Mouse (Mus musculus) liver, embryonic 12.5 days (tissue): ENCODE data around the gene Pkdrej. TPM values are rescaled to one million over a fixed set of nuclear protein-coding genes. Genes with fewer than 3 reads are reported as not detected.
"Not testable (repeated sequence)": the region's sequence is repeated elsewhere in the genome, so short reads cannot be mapped to it uniquely, and the experiment has no call there.

Source experiments
- ATAC-seq: fragments of 200-750 bp; cut with Nextera tagmentation; 2 replicates; pipeline ENCODE4 v1.8.0; 2017; ENCODE audit warnings: moderate number of reproducible peaks, mild to moderate bottlenecking, moderate library complexity
- H3K27ac ChIP-seq: fragments of 300-500 bp; sonication (generic); 2 replicates; pipeline ENCODE4 v1.5.1; 2016; ENCODE audit warnings: mild to moderate bottlenecking
- H3K27me3 ChIP-seq: fragments of 300-500 bp; sonication (generic); replicated peaks from 2 replicates; pipeline ENCODE4 v1.6.1; 2016; ENCODE audit warnings: mild to moderate bottlenecking, moderate library complexity
- H3K36me3 ChIP-seq: fragments of 300-500 bp; sonication (generic); 2 replicates; pipeline ENCODE4 v1.6.1; 2016; ENCODE audit warnings: mild to moderate bottlenecking, moderate library complexity
- H3K4me1 ChIP-seq: fragments of 300-500 bp; sonication (generic); 2 replicates; pipeline ENCODE4 v1.6.1; 2016
- H3K4me2 ChIP-seq: fragments of 300-500 bp; sonication (generic); 2 replicates; pipeline ENCODE4 v1.6.1; 2016; ENCODE audit warnings: mild to moderate bottlenecking, moderate library complexity
- H3K4me3 ChIP-seq: fragments of 300-500 bp; sonication (generic); 2 replicates; pipeline ENCODE4 v1.5.1; 2016; ENCODE audit warnings: mild to moderate bottlenecking, moderate library complexity
- H3K9ac ChIP-seq: fragments of 300-500 bp; sonication (generic); 2 replicates; pipeline ENCODE4 v1.6.1; 2016; ENCODE audit warnings: mild to moderate bottlenecking, moderate library complexity
- H3K9me3 ChIP-seq: fragments of 300-500 bp; sonication (generic); replicated peaks from 2 replicates; pipeline ENCODE4 v1.6.1; 2016; ENCODE audit warnings: mild to moderate bottlenecking, moderate library complexity
- WGBS: fragments of 180-500 bp; shearing (Covaris S2); methylation state at CpG from one replicate; pipeline ENCODE4 v1.1.7; 2016; ENCODE audit not compliant: insufficient replicate concordance; 5-methylcytosine and 5-hydroxymethylcytosine counted together
- polyA plus RNA-seq: library from polyadenylated mRNA; unstranded; fragments of >200 nt; fragmentation: Nextera tagmentation; extraction: Ambion mirVana; gene quantifications from 2 replicates; pipeline ENCODE4 v1.2.1, GENCODE M21; 2016

The Pkdrej gene
- polyA plus RNA-seq, 1 experiment from 2014 or later, result 0.12 TPM

- 78% methylated on average over 4 of the region's 4 CpGs for WGBS
These were observed 38.4 kb downstream of the Pkdrej start for GRCm38 (mm10) chr15:85783146-85783545.

GRCm38 (mm10) chr15:85778891-85779290 is 42.6 kb downstream of the Pkdrej start:
- not testable (repeated sequence) for H3K9ac ChIP-seq, H3K27me3 ChIP-seq, H3K36me3 ChIP-seq, H3K4me3 ChIP-seq, ATAC-seq, H3K9me3 ChIP-seq, H3K4me2 ChIP-seq, H3K27ac ChIP-seq, H3K4me1 ChIP-seq
- 60% methylated on average over 6 of the region's 6 CpGs for WGBS

More at GRCm38 (mm10) chr15:85783146-85783545, 38.4 kb downstream of the Pkdrej start:
- Histone ChIP-seq H3K4me2 (no peak overlapping the region), H3K36me3 (no peaks in the 10 kb centered on the region), H3K27ac (no peak overlapping the region), H3K4me1 (0 out of 2 replicates have a peak, but pooled peaks cover 5% of the 10 kb centered on the region), H3K4me3 (no peak overlapping the region), H3K9ac (no peak overlapping the region), H3K9me3 (no peaks in the 10 kb centered on the region), H3K27me3 (peaks cover 6% of the 10 kb centered on the region; the same call in 1 of the 2 replicates)
- ATAC-seq, result no peak

- Histone ChIP-seq H3K4me2 (no peak overlapping the region), H3K9me3 (no peaks in the 10 kb centered on the region), H3K36me3 (no peaks in the 10 kb centered on the region), H3K27me3 (no peaks in the 10 kb centered on the region), H3K9ac (no peak overlapping the region), H3K4me3 (no peak overlapping the region), H3K27ac (no peak overlapping the region), H3K4me1 (no peaks in the 10 kb centered on the region)
- WGBS, result 61% methylated on average over 5 of the region's 5 CpGs
- no peak for ATAC-seq
These were observed 44.8 kb downstream of the Pkdrej start for GRCm38 (mm10) chr15:85776771-85777170.

GRCm38 (mm10) chr15:85776241-85776640 is 45.3 kb downstream of the Pkdrej start:
- no peak for ATAC-seq

GRCm38 (mm10) chr15:85775001-85775400 is 46.5 kb downstream of the Pkdrej start:
- Histone ChIP-seq H3K9me3 (no peaks in the 10 kb centered on the region), H3K4me2 (no peak overlapping the region), H3K27me3 (no peaks in the 10 kb centered on the region), H3K9ac (no peak overlapping the region), H3K27ac (no peak overlapping the region), H3K36me3 (no peaks in the 10 kb centered on the region), H3K4me1 (no peaks in the 10 kb centered on the region), H3K4me3 (no peak overlapping the region)
- WGBS, result 66% methylated on average over 7 of the region's 7 CpGs
- no peak for ATAC-seq

More at GRCm38 (mm10) chr15:85776241-85776640, 45.3 kb downstream of the Pkdrej start:
- H3K4me3 ChIP-seq, result no peak overlapping the region
- 41% methylated on average over 2 of the region's 2 CpGs for WGBS
- no peaks in the 10 kb centered on the region for H3K4me1 ChIP-seq
- no peak overlapping the region for H3K27ac ChIP-seq
- no peaks in the 10 kb centered on the region for H3K9me3 ChIP-seq
- H3K4me2 ChIP-seq, result no peak overlapping the region
- no peaks in the 10 kb centered on the region for H3K36me3 ChIP-seq
- no peaks in the 10 kb centered on the region for H3K27me3 ChIP-seq
- no peak overlapping the region for H3K9ac ChIP-seq

GRCm38 (mm10) chr15:85774419-85774818 is 47.1 kb downstream of the Pkdrej start:
- Histone ChIP-seq H3K9me3 (no peaks in the 10 kb centered on the region), H3K36me3 (no peaks in the 10 kb centered on the region), H3K4me3 (no peak overlapping the region), H3K4me1 (no peaks in the 10 kb centered on the region), H3K27me3 (no peaks in the 10 kb centered on the region), H3K9ac (no peak overlapping the region), H3K27ac (no peak overlapping the region), H3K4me2 (no peak overlapping the region)
- 69% methylated on average over 9 of the region's 9 CpGs for WGBS
- ATAC-seq, result no peak

- Histone ChIP-seq H3K27ac (peak overlapping the region; percentile 46), H3K9me3 (no peaks in the 10 kb centered on the region), H3K36me3 (no peaks in the 10 kb centered on the region), H3K4me2 (0 out of 2 replicates have a peak overlapping the region, but pooled peaks have one; percentile 7), H3K4me3 (no peak overlapping the region), H3K27me3 (no peaks in the 10 kb centered on the region; the same call in 1 of the 2 replicates), H3K4me1 (no peaks in the 10 kb centered on the region), H3K9ac (no peak overlapping the region)
- no peak for ATAC-seq
- 51% methylated on average over 11 of the region's 11 CpGs for WGBS
These were observed 49.3 kb downstream of the Pkdrej start for GRCm38 (mm10) chr15:85772146-85772740.

- 67% methylated on average over 17 of the region's 17 CpGs for WGBS
- H3K36me3 ChIP-seq, result no peaks in the 10 kb centered on the region
- no peak overlapping the region for H3K9ac ChIP-seq
- H3K4me2 ChIP-seq, result no peak overlapping the region
- no peaks in the 10 kb centered on the region for H3K9me3 ChIP-seq
- H3K27me3 ChIP-seq, result no peaks in the 10 kb centered on the region; the same call in 1 of the 2 replicates
- no peak overlapping the region for H3K27ac ChIP-seq
- no peaks in the 10 kb centered on the region for H3K4me1 ChIP-seq
- H3K4me3 ChIP-seq, result no peak overlapping the region
- ATAC-seq, result peak; percentile 45; the same call in 1 of the 2 replicates
These were observed 50.0 kb downstream of the Pkdrej start for GRCm38 (mm10) chr15:85771306-85772121.

- H3K27ac ChIP-seq, result no peak overlapping the region
- ATAC-seq, result no peak
- no peak overlapping the region for H3K9ac ChIP-seq
These were observed 52.5 kb downstream of the Pkdrej start for GRCm38 (mm10) chr15:85768991-85769390.

GRCm38 (mm10) chr15:85766677-85767076 is 54.9 kb downstream of the Pkdrej start:
- Histone ChIP-seq H3K27ac (no peak overlapping the region), H3K4me1 (no peaks in the 10 kb centered on the region), H3K9ac (no peak overlapping the region), H3K27me3 (no peaks in the 10 kb centered on the region; the same call in 1 of the 2 replicates), H3K4me2 (no peak overlapping the region), H3K36me3 (no peaks in the 10 kb centered on the region), H3K4me3 (no peak overlapping the region), H3K9me3 (no peaks in the 10 kb centered on the region)
- WGBS, result 74% methylated on average over 5 of the region's 5 CpGs
- no peak for ATAC-seq

More at GRCm38 (mm10) chr15:85768991-85769390, 52.5 kb downstream of the Pkdrej start:
- no peaks in the 10 kb centered on the region for H3K36me3 ChIP-seq
- no peak overlapping the region for H3K4me3 ChIP-seq
- no peak overlapping the region for H3K4me2 ChIP-seq
- no peaks in the 10 kb centered on the region for H3K4me1 ChIP-seq
- H3K27me3 ChIP-seq, result no peaks in the 10 kb centered on the region; the same call in 1 of the 2 replicates
- 79% methylated on average over 8 of the region's 8 CpGs for WGBS
- no peaks in the 10 kb centered on the region for H3K9me3 ChIP-seq

GRCm38 (mm10) chr15:85765022-85765421 is 56.5 kb downstream of the Pkdrej start:
- Histone ChIP-seq H3K9ac (no peak overlapping the region), H3K36me3 (no peaks in the 10 kb centered on the region), H3K27me3 (no peaks in the 10 kb centered on the region; the same call in 1 of the 2 replicates), H3K4me2 (no peak overlapping the region), H3K9me3 (no peaks in the 10 kb centered on the region), H3K4me3 (no peak overlapping the region), H3K27ac (no peak overlapping the region), H3K4me1 (no peaks in the 10 kb centered on the region)
- no peak for ATAC-seq
- 45% methylated on average over 3 of the region's 3 CpGs for WGBS
